Mouse (Mus musculus) cerebellum, adult 2 months (tissue): ENCODE measurements at regions not wholly inside any gene's neighbourhood (a gene's known extent, or its start where the extent isn't known, plus 50 kb on each side); places are given as distances from the start of the nearest gene placed in this dataset.

Source experiments
- CTCF ChIP-seq: fragments of 200-500 bp; IDR thresholded peaks from 2 replicates; pipeline ENCODE4 v1.5.1; 2011; ENCODE audit warnings: low read depth, mild to moderate bottlenecking, control low read depth, low read length, moderate library complexity, borderline replicate concordance; ENCODE audit not compliant: insufficient read depth
- POLR2A ChIP-seq: fragments of 200-500 bp; IDR thresholded peaks from 2 replicates; pipeline ENCODE4 v1.6.1; 2011; ENCODE audit warnings: low read length, control low read depth, borderline replicate concordance; ENCODE audit not compliant: insufficient read depth

GRCm38 (mm10) chr17:45292883-45293282 lies 140.7 kb downstream of the Cdc5l start:
- TF ChIP-seq POLR2A (no peak), CTCF (no peak)
